Mouse (Mus musculus): ENCODE measurements around the gene Nr2c1. TPM values are rescaled to one million over a fixed set of nuclear protein-coding genes. Genes with fewer than 3 reads are reported as not detected.

The Nr2c1 gene
- polyA plus RNA-seq, 1 experiment from 2014 or later: 8.6 TPM

Other genes starting within 250 kb of the Nr2c1 start
- gene Vezt, start 112.2 kb upstream of the Nr2c1 start, polyA plus RNA-seq (2014; fragmentation: Nextera tagmentation; extraction: Ambion mirVana): 64.1 and 74.8 TPM in 2 replicates
- gene Fgd6, start 112.0 kb upstream of the Nr2c1 start, polyA plus RNA-seq (2014; fragmentation: Nextera tagmentation; extraction: Ambion mirVana): 1.6 and 3.1 TPM in 2 replicates
- 412 and 492 TPM in 2 replicates for gene Ndufa12, start 50.7 kb downstream of the Nr2c1 start, polyA plus RNA-seq (2014; fragmentation: Nextera tagmentation; extraction: Ambion mirVana)
- gene Gm4792, start 150.7 kb downstream of the Nr2c1 start, polyA plus RNA-seq (2014; fragmentation: Nextera tagmentation; extraction: Ambion mirVana): 0.78 and 0.89 TPM in 2 replicates
- 9.7 and 11.3 TPM in 2 replicates for gene Tmcc3, start 163.9 kb downstream of the Nr2c1 start, polyA plus RNA-seq (2014; fragmentation: Nextera tagmentation; extraction: Ambion mirVana)

All from midbrain, embryonic 14.5 days (tissue).